Mouse (Mus musculus) embryonic facial prominence, embryonic 11.5 days (tissue): ENCODE measurements around the gene Ube2h. TPM values are rescaled to one million over a fixed set of nuclear protein-coding genes. Genes with fewer than 3 reads are reported as not detected.

Experiments used
- ATAC-seq: fragments of 200-750 bp; cut with Nextera tagmentation; replicated peaks from 2 replicates; pipeline ENCODE4 v1.8.0; 2017; ENCODE audit warnings: low read depth; ENCODE audit not compliant: insufficient number of reproducible peaks, low FRiP score, low TSS enrichment
- DNase-seq: peaks from one replicate; pipeline ENCODE4 v3.0.0-alpha.2; 2015; ENCODE audit warnings: low spot score
- H3K27ac ChIP-seq: fragments of 300-500 bp; sonication (generic); replicated peaks from 2 replicates; pipeline ENCODE4 v1.5.1; 2014; ENCODE audit warnings: mild to moderate bottlenecking, low read depth, low read length, control low read depth
- H3K27me3 ChIP-seq: fragments of 300-500 bp; sonication (generic); 2 replicates; pipeline ENCODE4 v1.6.1; 2014; ENCODE audit warnings: mild to moderate bottlenecking, low read length, moderate library complexity, mixed read lengths; ENCODE audit not compliant: control insufficient read depth, insufficient read depth
- H3K36me3 ChIP-seq: fragments of 300-500 bp; sonication (generic); replicated peaks from 2 replicates; pipeline ENCODE4 v1.6.1; 2014; ENCODE audit warnings: low read depth, mild to moderate bottlenecking, low read length, moderate library complexity, mixed read lengths; ENCODE audit not compliant: control insufficient read depth, insufficient read depth
- H3K4me1 ChIP-seq: fragments of 300-500 bp; sonication (generic); 2 replicates; pipeline ENCODE4 v1.6.1; 2014; ENCODE audit warnings: low read length, mixed read lengths; ENCODE audit not compliant: control insufficient read depth, insufficient read depth
- H3K4me2 ChIP-seq: fragments of 300-500 bp; sonication (generic); 2 replicates; pipeline ENCODE4 v1.6.1; 2014; ENCODE audit warnings: low read depth, mild to moderate bottlenecking, control low read depth, low read length, moderate library complexity
- H3K4me3 ChIP-seq: fragments of 300-500 bp; sonication (generic); 2 replicates; pipeline ENCODE4 v1.5.1; 2014; ENCODE audit warnings: low read depth, low read length, control low read depth
- H3K9ac ChIP-seq: fragments of 300-500 bp; sonication (generic); replicated peaks from 2 replicates; pipeline ENCODE4 v1.6.1; 2014; ENCODE audit warnings: mild to moderate bottlenecking, control low read depth, low read length
- H3K9me3 ChIP-seq: fragments of 300-500 bp; sonication (generic); replicated peaks from 2 replicates; pipeline ENCODE4 v1.6.1; 2016; ENCODE audit warnings: mild to moderate bottlenecking, low read length, inconsistent platforms, mixed read lengths; ENCODE audit not compliant: control insufficient read depth
- WGBS: fragments of 180-500 bp; shearing (Covaris S2); extraction: QIAGEN DNeasy Blood & Tissue Kit; methylation state at CpG from one replicate; pipeline ENCODE4 v1.1.7; 2014; 5-methylcytosine and 5-hydroxymethylcytosine counted together
- microRNA counts: library from miRNA; unstranded; fragments of <30 nt; microRNA quantifications from one replicate; lab custom pipeline; 2016
- microRNA-seq: library from miRNA; unstranded; fragments of <30 nt; microRNA quantifications from one replicate; pipeline ENCODE4, GENCODE M21; 2016; ENCODE audit warnings: borderline number of aligned reads
- polyA plus RNA-seq: library from polyadenylated mRNA; unstranded; fragments of >200 nt; fragmentation: Nextera tagmentation; extraction: Ambion mirVana; gene quantifications from 2 replicates; pipeline ENCODE4 v1.2.1, GENCODE M21; 2014

The Ube2h gene
- polyA plus RNA-seq, 1 experiment from 2014 or later: 52.4 TPM

DNA sequence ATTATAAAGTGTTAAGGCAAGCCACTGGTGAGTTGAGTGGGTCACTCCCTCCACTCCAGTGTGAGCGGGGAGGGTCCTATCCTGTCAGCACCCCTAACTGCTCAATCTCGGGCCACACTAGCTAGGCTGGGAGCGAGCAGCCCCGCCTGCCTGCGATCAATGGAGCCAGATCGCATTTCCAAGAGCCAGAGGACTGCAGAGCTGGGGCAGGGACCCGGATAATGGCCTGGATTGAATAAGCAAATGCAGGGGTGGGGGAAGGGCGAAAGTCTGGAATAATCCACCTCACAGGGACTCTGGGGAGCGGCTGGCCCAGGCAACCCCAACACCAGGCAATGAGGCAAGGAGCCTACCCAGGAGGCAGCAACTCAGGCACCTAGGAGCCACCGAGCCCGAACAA, 137.1 kb downstream of the Ube2h start:
- Histone ChIP-seq H3K27ac (no peak overlapping the region), H3K9me3 (no peaks in the 10 kb centered on the region), H3K4me1 (no peaks in the 10 kb centered on the region; the same call in none of the 2 replicates), H3K36me3 (no peaks in the 10 kb centered on the region), H3K4me3 (no peak overlapping the region), H3K4me2 (no peak overlapping the region), H3K9ac (no peak overlapping the region), H3K27me3 (peaks cover 12% of the 10 kb centered on the region)
- peak; percentile 39 for ATAC-seq
- 14% methylated on average over 11 of the region's 11 CpGs for WGBS
- peak; percentile 82 for DNase-seq

DNA sequence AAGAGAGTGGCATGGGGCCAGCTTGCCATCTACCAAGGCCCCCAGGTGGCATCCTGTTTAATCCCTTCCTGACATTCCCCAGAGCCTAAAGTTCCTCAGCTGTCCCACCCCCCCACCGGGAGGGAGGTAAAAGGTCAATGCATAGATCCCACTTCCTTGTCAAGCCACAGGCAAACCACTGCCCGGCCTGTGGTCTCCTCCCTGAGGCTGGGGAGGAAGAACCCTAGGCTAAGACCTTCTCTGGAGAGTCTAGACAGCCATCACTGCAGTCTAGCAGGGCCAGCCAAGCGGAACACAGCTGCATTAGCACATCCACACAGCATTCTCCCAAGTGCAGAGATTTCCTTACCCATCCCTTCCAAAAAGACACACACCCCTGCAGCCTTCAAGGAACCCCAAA, 138.0 kb downstream of the Ube2h start:
- Histone ChIP-seq H3K36me3 (no peaks in the 10 kb centered on the region), H3K4me3 (no peak overlapping the region), H3K9ac (no peak overlapping the region), H3K4me1 (no peaks in the 10 kb centered on the region; the same call in none of the 2 replicates), H3K27me3 (peaks cover 4% of the 10 kb centered on the region), H3K27ac (no peak overlapping the region), H3K4me2 (no peak overlapping the region), H3K9me3 (no peaks in the 10 kb centered on the region)
- WGBS: 43% methylated on average over 3 of the region's 3 CpGs
- DNase-seq (no peak), ATAC-seq (no peak)

DNA sequence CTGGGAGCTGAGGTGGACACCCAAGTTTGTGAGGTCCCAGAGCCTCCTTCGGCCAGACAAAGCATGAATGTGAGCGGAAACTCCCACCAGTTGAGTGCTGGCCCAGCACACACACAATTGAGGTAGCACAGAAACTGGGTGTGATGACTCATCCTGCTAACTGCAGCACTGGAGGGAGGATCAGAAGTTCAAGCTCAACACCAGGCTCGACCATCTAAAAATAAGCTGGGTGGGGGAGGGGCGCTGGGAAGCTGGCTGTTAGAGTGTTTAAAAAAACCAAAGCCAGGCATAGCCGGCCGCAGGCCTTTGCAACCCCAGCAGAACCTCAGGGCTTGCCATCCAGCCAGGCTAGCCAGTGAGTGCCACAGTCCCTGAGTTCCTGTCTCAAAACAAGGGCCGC, 142.2 kb downstream of the Ube2h start:
- no peaks in the 10 kb centered on the region for H3K36me3 ChIP-seq
- no peak overlapping the region for H3K27ac ChIP-seq
- ATAC-seq: no peak
- no peaks in the 10 kb centered on the region; the same call in 1 of the 2 replicates for H3K4me1 ChIP-seq
- no peak overlapping the region for H3K4me3 ChIP-seq
- DNase-seq: peak; percentile 35
- WGBS: 49% methylated on average over 7 of the region's 7 CpGs
- H3K27me3 ChIP-seq: no peaks in the 10 kb centered on the region; the same call in 1 of the 2 replicates
- H3K9ac ChIP-seq: no peak overlapping the region
- H3K4me2 ChIP-seq: no peak overlapping the region
- H3K9me3 ChIP-seq: no peaks in the 10 kb centered on the region

DNA sequence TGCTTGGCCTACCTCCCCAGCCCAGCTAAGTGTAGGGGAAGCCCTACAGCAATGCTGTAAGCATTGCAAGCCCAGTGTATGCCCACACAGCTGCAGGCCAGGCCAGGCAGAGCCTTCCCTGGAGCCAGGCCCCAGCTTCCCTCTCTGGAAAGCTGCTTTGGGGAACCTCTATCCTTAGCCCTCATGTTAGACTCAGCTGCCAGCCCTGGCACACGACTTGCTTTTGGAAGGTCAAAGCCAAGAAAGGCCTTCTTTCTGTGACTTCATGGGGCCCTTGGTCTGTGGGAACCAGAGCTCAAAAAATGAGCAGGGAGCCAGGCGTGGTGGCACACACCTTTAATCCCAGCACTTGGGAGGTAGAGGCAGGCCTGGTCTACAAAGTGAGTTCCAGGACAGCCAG, 142.7 kb downstream of the Ube2h start:
- no peak for DNase-seq
- WGBS: 78% methylated on average over 2 of the region's 2 CpGs
- no peak overlapping the region for H3K4me3 ChIP-seq
- H3K27ac ChIP-seq: no peak overlapping the region
- no peaks in the 10 kb centered on the region for H3K36me3 ChIP-seq
- ATAC-seq: no peak
- no peaks in the 10 kb centered on the region; the same call in 1 of the 2 replicates for H3K4me1 ChIP-seq
- no peak overlapping the region for H3K9ac ChIP-seq
- no peaks in the 10 kb centered on the region; the same call in 1 of the 2 replicates for H3K27me3 ChIP-seq
- no peaks in the 10 kb centered on the region for H3K9me3 ChIP-seq
- H3K4me2 ChIP-seq: no peak overlapping the region

MicroRNA genes within 50 kb of the gene (microRNA counts, 519-probe panel; counts per million panel counts)
- 4,009 counts per million, percentile 61 among the panel's probes with 10 or more counts for microRNA mmu-miR-182 (lab: Ali Mortazavi, UCI)
- 4,949 counts per million, percentile 85 among the panel's probes with 10 or more counts for microRNA mmu-miR-183 (lab: Ali Mortazavi, UCI)
- microRNA mmu-miR-96 (lab: Ali Mortazavi, UCI): 5,521 counts per million, percentile 94 among the panel's probes with 10 or more counts

Small RNA genes within 50 kb of the gene (microRNA-seq; reads per million reads assigned to microRNA genes)
- gene Mir182 (16,541 reads per million, percentile 97 among the genes with 10 or more reads in this experiment), gene Mir183 (14,921 reads per million, percentile 96 among the genes with 10 or more reads in this experiment), gene Mir96 (5,722 reads per million, percentile 88 among the genes with 10 or more reads in this experiment)

Other genes with a start within 250 kb of the Ube2h start
- 89.2 and 90.7 TPM in 2 replicates for gene Zc3hc1, start 86.5 kb upstream of the Ube2h start, polyA plus RNA-seq
- 33.9 and 35.1 TPM in 2 replicates for gene Klhdc10, start 97.3 kb upstream of the Ube2h start, polyA plus RNA-seq
- gene Tmem209, start 205.2 kb upstream of the Ube2h start, polyA plus RNA-seq: 44.1 TPM in 2 replicates
- gene Ssmem1, start 205.3 kb upstream of the Ube2h start, polyA plus RNA-seq: 0.15 and 0.36 TPM in 2 replicates
- gene Cpa2, start 237.0 kb upstream of the Ube2h start, polyA plus RNA-seq: 9.1 and 10.5 TPM in 2 replicates